19 mouse cellular contexts compared by ENCODE assay signal in genomic region chr8:61797391-61797947, GRCm38 (mm10).
DNase-seq lines count a peak whose midpoint lies in the region; ATAC-seq and TF ChIP-seq lines count a peak whose summit lies in the region.
"Had no signal": no experiment of that assay in that cellular context is flagged by ENCODE, and none has a peak within 500 bp of the region (broad histone marks: within the 10 kb centered on the region; RNA-seq: fewer than 3 reads in every experiment).

No protein-coding gene starts in this region.

- H3K4me1 ChIP-seq in lung, embryonic 14.5 days (ENCODE audit: insufficient read depth): peaks cover 7% of the 10 kb centered on the region; the same call in 1 of the 2 replicates
- no peaks in the 10 kb centered on the region for H3K4me1 ChIP-seq in forebrain, embryonic 15.5 days
- H3K4me1 ChIP-seq: embryonic facial prominence, embryonic 12.5 days; forebrain, embryonic 13.5 days; limb, embryonic 12.5 days; liver, embryonic 13.5 days had no signal

- H3K4me2 ChIP-seq in lung, embryonic 14.5 days: no peak overlapping the region
- H3K4me2 ChIP-seq in forebrain, embryonic 15.5 days (replicated peaks): no peak overlapping the region
- H3K4me2 ChIP-seq: embryonic facial prominence, embryonic 12.5 days; forebrain, embryonic 13.5 days; hindbrain, embryonic 13.5 days; limb, embryonic 12.5 days; liver, embryonic 13.5 days; midbrain, embryonic 11.5 days had no signal

- H3K36me3 ChIP-seq in lung, embryonic 14.5 days (ENCODE audit: insufficient read depth): no peaks in the 10 kb centered on the region
- H3K36me3 ChIP-seq in forebrain, embryonic 15.5 days: no peaks in the 10 kb centered on the region
- H3K36me3 ChIP-seq: embryonic facial prominence, embryonic 12.5 days; hindbrain, embryonic 13.5 days; limb, embryonic 12.5 days; liver, embryonic 13.5 days had no signal

- 37% methylated on average over 1 of the region's 1 CpGs for WGBS in lung, embryonic 14.5 days
- 58% methylated on average over 1 of the region's 1 CpGs for WGBS in forebrain, embryonic 15.5 days

- DNase-seq in gastrocnemius, adult 2 months: no peak
- DNase-seq in gastrocnemius, postnatal 14 days: no peak
- DNase-seq in lung, embryonic 14.5 days: peak; percentile 50
- no peak for DNase-seq in lung, postnatal 14 days
- peak; percentile 7 for DNase-seq in Muller cell, postnatal 12 days (ENCODE audit: inconsistent ontology term)
- DNase-seq in lung, postnatal 36 days: peak; percentile 47
- no peak for DNase-seq in embryo, embryonic 10.5 days (ENCODE audit: low spot score)
- DNase-seq: cerebellum, adult 9-11 months; gastrocnemius, postnatal 25 days; liver, embryonic 13.5 days; thymus, postnatal 25 days had no signal

- no peak overlapping the region for H3K4me3 ChIP-seq in gastrocnemius, adult 2 months
- no peak overlapping the region for H3K4me3 ChIP-seq in lung, embryonic 14.5 days (ENCODE audit: low read depth, low read length)
- no peak overlapping the region for H3K4me3 ChIP-seq in forebrain, embryonic 15.5 days
- H3K4me3 ChIP-seq: embryonic facial prominence, embryonic 12.5 days; erythroblast, embryonic 14.5 days; forebrain, embryonic 13.5 days; hindbrain, embryonic 13.5 days; limb, embryonic 12.5 days; liver, embryonic 13.5 days had no signal

- H3K9me3 ChIP-seq in lung, embryonic 14.5 days (ENCODE audit: low read depth, low read length): no peaks in the 10 kb centered on the region
- H3K9me3 ChIP-seq in forebrain, embryonic 15.5 days: no peaks in the 10 kb centered on the region
- H3K9me3 ChIP-seq: embryonic facial prominence, embryonic 12.5 days; forebrain, embryonic 13.5 days; hindbrain, embryonic 13.5 days; limb, embryonic 12.5 days; liver, embryonic 13.5 days had no signal

- ATAC-seq in lung, embryonic 14.5 days (ENCODE audit: insufficient read depth): peak; percentile 49; the same call in 1 of the 2 replicates
- ATAC-seq in forebrain, embryonic 15.5 days (replicated peaks): no peak
- ATAC-seq: forebrain, embryonic 13.5 days had no signal

- TF ChIP-seq CTCF in gastrocnemius, adult 2 months (IDR thresholded peaks at IDR 0.05): no peak
- TF ChIP-seq CTCF in lung, embryonic 14.5 days (IDR thresholded peaks at IDR 0.05; ENCODE audit: low read depth): no peak

- intact Hi-C loops in gastrocnemius, adult 2 months (cut with DNase I): no loop called here
- intact Hi-C loops in gastrocnemius, postnatal 14 days (cut with DNase I; ENCODE audit: low total_unique reads): no loop called here

- H3K27ac ChIP-seq in gastrocnemius, adult 2 months: peak overlapping the region; percentile 40; the same call in 1 of the 2 replicates
- H3K27ac ChIP-seq in lung, embryonic 14.5 days (ENCODE audit: low read depth): no peak overlapping the region
- no peak overlapping the region for H3K27ac ChIP-seq in forebrain, embryonic 15.5 days (replicated peaks)
- H3K27ac ChIP-seq: embryonic facial prominence, embryonic 12.5 days; forebrain, embryonic 13.5 days; hindbrain, embryonic 13.5 days; limb, embryonic 12.5 days; liver, embryonic 13.5 days; macrophage had no signal

- no peaks in the 10 kb centered on the region for H3K27me3 ChIP-seq in lung, embryonic 14.5 days (ENCODE audit: insufficient read depth, low read length)
- H3K27me3 ChIP-seq in forebrain, embryonic 15.5 days: no peaks in the 10 kb centered on the region
- H3K27me3 ChIP-seq: embryonic facial prominence, embryonic 12.5 days; forebrain, embryonic 13.5 days; hindbrain, embryonic 13.5 days; limb, embryonic 12.5 days; liver, embryonic 13.5 days had no signal

- H3K9ac ChIP-seq in lung, embryonic 14.5 days: no peak overlapping the region
- no peak overlapping the region for H3K9ac ChIP-seq in forebrain, embryonic 15.5 days (replicated peaks)
- H3K9ac ChIP-seq: embryonic facial prominence, embryonic 12.5 days; forebrain, embryonic 13.5 days; hindbrain, embryonic 13.5 days; limb, embryonic 12.5 days; liver, embryonic 13.5 days had no signal

Comparison
In these comparisons a context has a peak if more than half of its experiments do, and no peak if none do; other contexts are left out.
1. DNase-seq: peak in lung, embryonic 14.5 days (single experiment), Muller cell, postnatal 12 days (single experiment) and lung, postnatal 36 days (single experiment); none in gastrocnemius, adult 2 months (single experiment), gastrocnemius, postnatal 14 days (single experiment), lung, postnatal 14 days (single experiment) and embryo, embryonic 10.5 days (single experiment).